Mouse (Mus musculus) urinary bladder, postnatal 14 days (tissue): ENCODE data around the gene Slc26a3.
A peak's percentile ranks its signal among the peaks of the same experiment; 100 is the strongest.

Source experiments
- DNase-seq: peaks from one replicate; pipeline ENCODE4 v3.0.0; 2021; ENCODE audit warnings: low spot score

Slc26a3 gene

GRCm38 (mm10) chr12:31390571-31390970 is at the start of gene Slc26a3:
Slc26a3 (plus strand) TSS chr12:31390871.
- DNase-seq: no peak

- DNase-seq: no peak
These were observed 40.3 kb upstream of the Slc26a3 start for GRCm38 (mm10) chr12:31350191-31350943.

GRCm38 (mm10) chr12:31350944-31351928 is 39.4 kb upstream of the Slc26a3 start, which contains the start of gene Dld:
Dld (minus strand) TSS chr12:31351453.
- DNase-seq: peak; percentile 97

- no peak for DNase-seq
These were observed 24.2 kb upstream of the Slc26a3 start for GRCm38 (mm10) chr12:31366428-31366827.

GRCm38 (mm10) chr12:31367721-31368120 is 22.9 kb upstream of the Slc26a3 start:
- no peak for DNase-seq

- DNase-seq: no peak
These were observed 21.6 kb upstream of the Slc26a3 start for GRCm38 (mm10) chr12:31369118-31369517.

GRCm38 (mm10) chr12:31369656-31370055 is 21.0 kb upstream of the Slc26a3 start:
- no peak for DNase-seq

GRCm38 (mm10) chr12:31374603-31375282 is 15.9 kb upstream of the Slc26a3 start:
- peak; percentile 72 for DNase-seq

- no peak for DNase-seq
These were observed 15.4 kb upstream of the Slc26a3 start for GRCm38 (mm10) chr12:31375283-31375615.

GRCm38 (mm10) chr12:31376326-31376950 is 14.2 kb upstream of the Slc26a3 start:
- DNase-seq: peak; percentile 24

GRCm38 (mm10) chr12:31377241-31377640 is 13.4 kb upstream of the Slc26a3 start:
- DNase-seq: no peak

GRCm38 (mm10) chr12:31380878-31381277 is 9.8 kb upstream of the Slc26a3 start:
- no peak for DNase-seq

GRCm38 (mm10) chr12:31382451-31382850 is 8.2 kb upstream of the Slc26a3 start:
- DNase-seq: no peak

- DNase-seq: no peak
These were observed 3.4 kb upstream of the Slc26a3 start for GRCm38 (mm10) chr12:31387303-31387702.

GRCm38 (mm10) chr12:31391696-31392095 is 1.0 kb downstream of the Slc26a3 start:
- DNase-seq: no peak

GRCm38 (mm10) chr12:31395895-31396294 is 5.2 kb downstream of the Slc26a3 start:
- DNase-seq: no peak

- no peak for DNase-seq
These were observed 7.0 kb downstream of the Slc26a3 start for GRCm38 (mm10) chr12:31397709-31398108.

- DNase-seq: no peak
These were observed 10.2 kb downstream of the Slc26a3 start for GRCm38 (mm10) chr12:31400821-31401220.

- no peak for DNase-seq
These were observed 11.3 kb downstream of the Slc26a3 start for GRCm38 (mm10) chr12:31401930-31402329.

GRCm38 (mm10) chr12:31404575-31405240 is 14.0 kb downstream of the Slc26a3 start:
- no peak for DNase-seq

- no peak for DNase-seq
These were observed 25.3 kb downstream of the Slc26a3 start for GRCm38 (mm10) chr12:31415971-31416370.
